Mouse (Mus musculus) heart, embryonic 14.5 days (tissue): ENCODE results near the gene Fbrsl1. TPM values are rescaled to one million over a fixed set of nuclear protein-coding genes. Genes with fewer than 3 reads are reported as not detected.

Experiments used
- ATAC-seq: fragments of 200-750 bp; cut with Nextera tagmentation; 2 replicates; pipeline ENCODE4 v1.8.0; 2017; ENCODE audit warnings: low read depth, moderate TSS enrichment; ENCODE audit not compliant: insufficient number of reproducible peaks, insufficient read depth, low FRiP score
- H3K27ac ChIP-seq, 2 experiments: fragments of 200-500 bp in 1 of 2; fragments of 300-500 bp in 1 of 2; sonication (generic) in 1 of 2; replicated peaks in 1 of 2; 2 replicates each; pipeline ENCODE4 v1.5.1; 2012 to 2014; ENCODE audit warnings: low read depth in 2 of 2, low read length in 2 of 2, control low read depth in 1 of 2, mild to moderate bottlenecking in 1 of 2, mixed read lengths in 1 of 2; ENCODE audit not compliant: control insufficient read depth in 1 of 2, insufficient read depth in 1 of 2
- H3K27me3 ChIP-seq: fragments of 300-500 bp; sonication (generic); 2 replicates; pipeline ENCODE4 v1.6.1; 2014; ENCODE audit warnings: mild to moderate bottlenecking, low read length, control low read depth; ENCODE audit not compliant: control insufficient read depth, insufficient read depth
- H3K36me3 ChIP-seq: fragments of 300-500 bp; sonication (generic); 2 replicates; pipeline ENCODE4 v1.6.1; 2014; ENCODE audit warnings: mild to moderate bottlenecking, control low read depth, low read length, mixed read lengths; ENCODE audit not compliant: control insufficient read depth, insufficient read depth
- H3K4me1 ChIP-seq, 2 experiments: fragments of 200-500 bp in 1 of 2; fragments of 300-500 bp in 1 of 2; sonication (generic) in 1 of 2; 2 replicates each; pipeline ENCODE4 v1.6.1; 2012 to 2014; ENCODE audit warnings: low read length in 2 of 2, control low read depth in 1 of 2, mixed read lengths in 1 of 2; ENCODE audit not compliant: control insufficient read depth in 2 of 2, insufficient read depth in 2 of 2
- H3K4me2 ChIP-seq: fragments of 300-500 bp; sonication (generic); 2 replicates; pipeline ENCODE4 v1.6.1; 2014; ENCODE audit warnings: mild to moderate bottlenecking, low read length
- H3K4me3 ChIP-seq, 2 experiments: fragments of 200-500 bp in 1 of 2; fragments of 300-500 bp in 1 of 2; sonication (generic) in 1 of 2; 2 replicates each; pipeline ENCODE4 v1.5.1; 2012 to 2014; ENCODE audit warnings: low read length in 2 of 2, mild to moderate bottlenecking in 2 of 2, control low read depth in 1 of 2, low read depth in 1 of 2, moderate library complexity in 1 of 2; ENCODE audit not compliant: control insufficient read depth in 1 of 2, insufficient read depth in 1 of 2
- H3K9ac ChIP-seq: fragments of 300-500 bp; sonication (generic); 2 replicates; pipeline ENCODE4 v1.6.1; 2014; ENCODE audit warnings: mild to moderate bottlenecking, low read length
- H3K9me3 ChIP-seq: fragments of 300-500 bp; sonication (generic); 2 replicates; pipeline ENCODE4 v1.6.1; 2016; ENCODE audit warnings: low read length, control low read depth; ENCODE audit not compliant: control insufficient read depth
- WGBS: fragments of 180-500 bp; shearing (Covaris S2); extraction: QIAGEN DNeasy Blood & Tissue Kit; methylation state at CpG from one replicate; pipeline ENCODE4 v1.1.7; 2014; 5-methylcytosine and 5-hydroxymethylcytosine counted together
- polyA plus RNA-seq: library from polyadenylated mRNA; unstranded; fragments of >200 nt; fragmentation: Nextera tagmentation; extraction: Ambion mirVana; gene quantifications from 2 replicates; pipeline ENCODE4 v1.2.1, GENCODE M21; 2014

Fbrsl1 gene
- polyA plus RNA-seq, 1 experiment from 2014 or later: 13.5 TPM

DNA sequence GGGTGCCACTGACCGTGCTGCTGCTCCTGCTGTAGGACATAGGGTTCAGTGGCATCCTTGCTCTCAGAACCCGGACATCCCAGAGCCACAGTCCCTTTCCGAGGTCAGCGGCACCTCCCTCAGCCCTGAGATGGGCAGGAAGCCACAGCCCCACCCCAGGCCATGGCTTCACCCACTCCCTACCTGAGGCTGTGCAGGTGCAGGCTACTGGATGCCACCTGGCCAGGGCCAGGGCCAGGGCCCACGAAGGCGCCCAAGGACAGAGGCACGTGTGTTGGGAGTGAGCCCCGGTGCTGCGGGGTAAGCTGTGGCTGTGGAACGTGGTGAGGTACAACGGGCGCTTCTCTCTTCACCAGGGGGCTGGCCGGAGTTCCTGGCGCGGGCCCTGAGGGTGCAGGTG lies 69.2 kb downstream of the Fbrsl1 start:
- ATAC-seq: no peak

DNA sequence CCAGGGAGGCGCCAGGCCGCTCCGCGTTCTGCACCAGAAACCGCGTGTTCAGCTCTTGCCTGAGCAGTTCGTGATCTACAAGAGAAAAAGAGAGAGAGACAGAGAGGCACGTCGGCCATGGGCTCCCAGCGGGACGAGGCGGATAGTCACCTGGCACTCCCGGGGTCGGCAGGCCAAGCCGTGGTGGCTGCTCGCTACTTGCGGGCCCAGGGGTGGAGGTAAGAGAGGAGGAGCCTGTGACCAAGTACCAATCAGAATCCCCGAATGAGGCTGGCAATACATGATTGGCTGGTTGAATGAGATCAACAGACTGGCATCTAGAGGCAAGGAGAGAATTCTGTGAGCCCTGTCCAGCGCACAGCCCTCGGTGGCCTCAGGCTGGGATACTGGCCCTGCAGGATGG lies 70.1 kb downstream of the Fbrsl1 start:
- no peak overlapping the region for H3K4me3 ChIP-seq
- H3K36me3 ChIP-seq: peaks cover 54% of the 10 kb centered on the region
- H3K4me1 ChIP-seq: no peaks in the 10 kb centered on the region
- no peak overlapping the region for H3K4me2 ChIP-seq
- 35% methylated on average over 20 of the region's 20 CpGs for WGBS
- no peaks in the 10 kb centered on the region for H3K27me3 ChIP-seq
- no peak overlapping the region for H3K9ac ChIP-seq
- no peak overlapping the region for H3K27ac ChIP-seq
- no peaks in the 10 kb centered on the region for H3K9me3 ChIP-seq
- ATAC-seq: peak; percentile 52; the same call in 1 of the 2 replicates

More for the DNA sequence above, 69.2 kb downstream of the Fbrsl1 start:
- no peak overlapping the region for H3K27ac ChIP-seq
- no peaks in the 10 kb centered on the region for H3K9me3 ChIP-seq
- H3K36me3 ChIP-seq: peaks cover 46% of the 10 kb centered on the region
- no peaks in the 10 kb centered on the region for H3K4me1 ChIP-seq
- no peak overlapping the region for H3K4me3 ChIP-seq
- no peak overlapping the region for H3K4me2 ChIP-seq
- 88% methylated on average over 15 of the region's 15 CpGs for WGBS
- H3K9ac ChIP-seq: no peak overlapping the region
- H3K27me3 ChIP-seq: no peaks in the 10 kb centered on the region

DNA sequence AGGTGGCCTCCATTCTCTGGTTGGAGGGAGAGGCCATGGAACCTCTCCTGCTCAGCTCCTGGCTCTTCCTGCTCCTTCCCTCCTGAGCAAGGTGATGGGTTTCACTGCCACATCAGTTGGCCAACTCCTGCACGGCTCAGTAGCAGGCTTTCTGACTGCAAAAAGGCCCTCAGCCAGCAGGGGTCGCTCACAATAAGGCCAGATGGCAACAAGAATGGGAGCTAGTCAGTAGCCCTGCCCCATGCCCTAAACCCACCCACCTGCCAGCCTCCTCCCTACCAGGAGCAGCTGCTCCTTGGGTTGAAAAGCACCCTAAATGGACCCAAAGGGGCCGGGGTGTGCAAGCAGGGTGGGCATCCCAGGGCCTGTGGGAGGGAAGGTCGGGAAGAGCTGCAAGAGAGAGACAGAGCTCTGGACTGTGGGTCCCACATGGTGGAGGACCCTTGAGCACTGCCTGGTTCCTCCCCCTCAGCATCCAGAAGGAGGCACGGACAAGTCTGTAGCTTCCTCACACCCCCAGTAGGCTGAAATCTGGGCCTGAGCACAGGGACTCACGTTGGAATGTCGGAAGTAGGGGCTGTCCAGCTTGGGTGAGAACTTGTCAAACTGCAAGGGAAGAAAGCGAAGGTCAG lies 71.4 kb downstream of the Fbrsl1 start:
- 59% methylated on average over 8 of the region's 8 CpGs for WGBS
- H3K9me3 ChIP-seq: no peaks in the 10 kb centered on the region
- H3K36me3 ChIP-seq: peaks cover 56% of the 10 kb centered on the region
- ATAC-seq: no peak
- no peaks in the 10 kb centered on the region for H3K27me3 ChIP-seq
- H3K27ac ChIP-seq: no peak overlapping the region
- no peak overlapping the region for H3K9ac ChIP-seq
- no peaks in the 10 kb centered on the region for H3K4me1 ChIP-seq
- H3K4me2 ChIP-seq: no peak overlapping the region
- no peak overlapping the region for H3K4me3 ChIP-seq

- Histone ChIP-seq H3K4me3 (peak overlapping the region; percentile 51 to 57), H3K36me3 (peaks cover 13% of the 10 kb centered on the region), H3K27ac (no peak overlapping the region), H3K4me1 (peaks cover 0 to 7% of the 10 kb centered on the region in 2 experiments; a peak in 2 of 4 replicates), H3K9me3 (peaks cover 3% of the 10 kb centered on the region; the same call in 1 of the 2 replicates), H3K27me3 (no peaks in the 10 kb centered on the region; the same call in 1 of the 2 replicates), H3K4me2 (peak overlapping the region; percentile 94), H3K9ac (peak overlapping the region; percentile 82)
- 41% methylated on average over 11 of the region's 11 CpGs for WGBS
- no peak for ATAC-seq
Measured at GRCm38 (mm10) chr5:110363822-110364545, 84.3 kb downstream of the Fbrsl1 start.

DNA sequence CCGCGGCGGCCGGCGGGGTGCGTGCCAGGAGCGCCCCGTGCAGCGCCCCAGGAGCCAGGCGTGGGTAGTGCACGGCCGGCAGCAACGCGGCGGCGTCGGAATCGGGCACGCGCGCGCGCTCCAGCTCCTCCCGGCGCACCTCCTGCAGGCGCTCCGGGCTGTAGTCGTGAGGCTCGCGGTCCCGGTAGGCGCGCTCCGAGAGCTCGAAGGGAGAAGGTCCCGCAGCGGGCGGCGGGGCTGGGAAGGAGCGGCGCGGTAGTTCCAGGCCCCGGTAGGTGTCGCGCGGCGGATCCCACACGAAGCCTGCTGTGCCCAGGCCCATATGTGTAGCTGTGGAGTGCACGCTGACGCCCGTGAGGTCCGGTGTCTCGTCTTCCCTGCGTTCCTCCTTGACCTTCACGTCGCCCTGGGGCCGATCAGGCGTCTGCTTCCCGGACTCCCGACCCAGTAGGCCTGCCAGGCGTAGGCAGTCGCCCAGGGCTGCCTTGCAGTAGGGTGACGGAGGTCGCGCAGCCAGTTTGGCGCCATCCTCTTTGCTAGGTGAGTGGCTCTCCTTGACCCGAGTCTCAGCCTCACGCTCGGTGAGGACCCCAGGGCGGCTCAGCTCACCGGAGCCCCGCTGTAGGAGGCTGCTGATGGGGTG lies 85.0 kb downstream of the Fbrsl1 start:
- Histone ChIP-seq H3K4me2 (peak overlapping the region; percentile 94), H3K9me3 (peaks cover 3% of the 10 kb centered on the region; the same call in 1 of the 2 replicates), H3K36me3 (peaks cover 13% of the 10 kb centered on the region), H3K4me1 (peaks cover 0 to 7% of the 10 kb centered on the region in 2 experiments; a peak in 2 of 4 replicates), H3K9ac (peak overlapping the region; percentile 82), H3K4me3 (peak overlapping the region; percentile 51 to 57), H3K27me3 (no peaks in the 10 kb centered on the region; the same call in 1 of the 2 replicates), H3K27ac (peak overlapping the region in 1 of 2 experiments; percentile 55; a peak in 1 of 4 replicates)
- 1% methylated on average over 68 of the region's 72 CpGs for WGBS
- peak; percentile 77 for ATAC-seq

- H3K9ac ChIP-seq: peak overlapping the region; percentile 82
- under 1% methylated on average over 28 of the region's 28 CpGs for WGBS
- H3K4me2 ChIP-seq: peak overlapping the region; percentile 94
- peak overlapping the region; percentile 51 to 57 for H3K4me3 ChIP-seq
- no peak; the same call in 1 of the 2 replicates for ATAC-seq
- no peaks in the 10 kb centered on the region; the same call in 1 of the 2 replicates for H3K27me3 ChIP-seq
- peak overlapping the region in 1 of 2 experiments; percentile 55; a peak in 1 of 4 replicates for H3K27ac ChIP-seq
- peaks cover 3% of the 10 kb centered on the region; the same call in 1 of the 2 replicates for H3K9me3 ChIP-seq
- H3K36me3 ChIP-seq: peaks cover 10% of the 10 kb centered on the region
- H3K4me1 ChIP-seq: peaks cover 0 to 7% of the 10 kb centered on the region in 2 experiments; a peak in 2 of 4 replicates
Measured at GRCm38 (mm10) chr5:110362813-110363178, 85.5 kb downstream of the Fbrsl1 start.

DNA sequence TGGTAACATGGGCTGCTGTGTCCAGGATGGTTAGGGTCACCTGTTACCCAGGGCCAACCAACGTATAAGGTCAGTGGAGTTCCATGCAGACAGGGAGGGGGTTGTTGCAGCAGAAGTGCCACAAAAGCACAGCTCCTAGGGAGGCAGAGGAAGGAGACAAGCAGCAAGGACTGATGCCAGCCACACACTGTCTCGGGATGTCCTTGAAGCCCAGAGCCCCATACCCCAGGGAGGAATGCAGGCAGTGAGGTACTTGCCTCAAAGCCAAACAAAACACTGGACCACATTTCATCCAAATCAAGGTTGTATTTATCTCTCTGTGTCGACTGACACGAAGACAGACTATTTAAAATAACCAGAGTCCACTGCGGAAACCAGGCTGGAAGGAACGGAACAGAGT lies 86.8 kb downstream of the Fbrsl1 start:
- ATAC-seq: no peak
- H3K36me3 ChIP-seq: no peaks in the 10 kb centered on the region
- H3K4me3 ChIP-seq: no peak overlapping the region
- H3K4me1 ChIP-seq: peaks cover 0 to 7% of the 10 kb centered on the region in 2 experiments; a peak in 2 of 4 replicates
- H3K9me3 ChIP-seq: no peaks in the 10 kb centered on the region
- no peak overlapping the region for H3K4me2 ChIP-seq
- H3K27ac ChIP-seq: no peak overlapping the region
- H3K27me3 ChIP-seq: no peaks in the 10 kb centered on the region; the same call in 1 of the 2 replicates
- 47% methylated on average over 6 of the region's 6 CpGs for WGBS
- H3K9ac ChIP-seq: no peak overlapping the region
